13 mouse cellular contexts compared by ENCODE assay signal in the genomic region with DNA sequence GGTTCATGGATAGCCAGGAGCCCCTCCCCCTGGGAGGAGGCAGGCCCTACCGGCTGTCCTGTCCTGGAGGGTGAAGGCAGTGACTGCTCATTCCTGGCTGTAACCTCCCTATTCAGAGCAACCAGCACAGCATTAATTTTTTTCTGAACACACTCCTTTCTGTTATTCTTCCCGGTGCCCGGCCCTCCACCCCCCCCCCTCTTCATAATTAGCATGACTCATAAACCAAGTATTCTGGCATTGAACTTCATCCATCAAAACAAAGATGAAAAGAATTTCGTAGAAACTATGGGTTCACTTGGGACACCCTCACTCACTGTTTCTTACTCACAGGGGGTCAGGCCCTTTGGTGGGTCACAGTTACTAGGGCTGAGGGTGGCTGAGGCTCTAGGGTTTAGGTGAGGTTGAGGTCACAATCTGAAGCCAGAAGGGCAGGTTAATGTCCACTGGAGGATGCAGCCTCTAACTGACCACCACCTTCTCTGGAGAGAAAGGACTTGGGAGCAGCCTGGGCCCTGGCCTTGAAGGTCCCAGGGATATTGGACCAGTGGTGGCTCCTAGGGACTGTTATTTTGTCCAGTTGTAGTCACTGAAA. TPM values are rescaled to one million over a fixed set of nuclear protein-coding genes. Genes with fewer than 3 reads are reported as not detected.
DNase-seq lines count a peak whose midpoint lies in the region; ATAC-seq and TF ChIP-seq lines count a peak whose summit lies in the region.
"Had no signal": no experiment of that assay in that cellular context is flagged by ENCODE, and none has a peak within 500 bp of the region (broad histone marks: within the 10 kb centered on the region; RNA-seq: fewer than 3 reads in every experiment).

No protein-coding gene starts in this region.

- no peaks in the 10 kb centered on the region for H3K9me3 ChIP-seq in heart, embryonic 13.5 days
- no peaks in the 10 kb centered on the region for H3K9me3 ChIP-seq in lung, embryonic 15.5 days
- no peaks in the 10 kb centered on the region for H3K9me3 ChIP-seq in hindbrain, embryonic 14.5 days (ENCODE audit: control insufficient read depth, low read length)

- DNase-seq in heart, adult 8-10 months (ENCODE audit: low spot score) = no peak
- DNase-seq in lung, postnatal 36 days = no peak
- no peak for DNase-seq in layer of hippocampus, postnatal 25 days (ENCODE audit: extremely low spot score in 1 of 2, low spot score in 1 of 2)
- no peak for DNase-seq in hindbrain, embryonic 14.5 days (ENCODE audit: low spot score)
- DNase-seq: cerebellum, adult 9-11 months; gastrocnemius, postnatal 25 days; right cerebral cortex, postnatal 25 days; thymus, adult 2 months had no signal

- no peak for TF ChIP-seq POLR2A in myocyte (IDR thresholded peaks at IDR 0.05; ENCODE audit: insufficient read length, low read depth)

- peak overlapping the region; percentile 67 for H3K4me2 ChIP-seq in heart, embryonic 13.5 days
- H3K4me2 ChIP-seq in lung, embryonic 15.5 days = peak overlapping the region; percentile 17; the same call in 1 of the 2 replicates
- peak overlapping the region; percentile 60 for H3K4me2 ChIP-seq in myocyte (ENCODE audit: low read depth)
- H3K4me2 ChIP-seq in hindbrain, embryonic 14.5 days (replicated peaks) = no peak overlapping the region

- peak overlapping the region; percentile 24; the same call in 1 of the 2 replicates for H3K27ac ChIP-seq in heart, embryonic 13.5 days (replicated peaks)
- no peak overlapping the region for H3K27ac ChIP-seq in lung, embryonic 15.5 days
- peak overlapping the region; percentile 81 for H3K27ac ChIP-seq in brown adipose tissue, adult 24 weeks (replicated peaks; ENCODE audit: low read depth, low read length)
- H3K27ac ChIP-seq in hindbrain, embryonic 14.5 days = no peak overlapping the region
- H3K27ac ChIP-seq: macrophage had no signal

- H3K36me3 ChIP-seq in heart, embryonic 13.5 days = no peaks in the 10 kb centered on the region
- H3K36me3 ChIP-seq in lung, embryonic 15.5 days = no peaks in the 10 kb centered on the region
- no peaks in the 10 kb centered on the region for H3K36me3 ChIP-seq in myocyte (ENCODE audit: control insufficient read depth, insufficient read depth)
- no peaks in the 10 kb centered on the region for H3K36me3 ChIP-seq in hindbrain, embryonic 14.5 days (replicated peaks; ENCODE audit: control insufficient read depth, insufficient read depth)

- no peak for ATAC-seq in heart, embryonic 13.5 days (ENCODE audit: extremely low read depth, insufficient number of reproducible peaks, low FRiP score, low TSS enrichment)
- ATAC-seq in lung, embryonic 15.5 days (ENCODE audit: borderline replicate concordance, extremely low read depth, low FRiP score, low TSS enrichment) = no peak
- ATAC-seq in hindbrain, embryonic 14.5 days (ENCODE audit: low FRiP score) = no peak

- H3K4me3 ChIP-seq in heart, embryonic 13.5 days = no peak overlapping the region
- no peak overlapping the region for H3K4me3 ChIP-seq in lung, embryonic 15.5 days
- H3K4me3 ChIP-seq in brown adipose tissue, adult 24 weeks (ENCODE audit: insufficient read depth, low read depth, low read length) = peak overlapping the region; percentile 14; the same call in 1 of the 2 replicates
- no peak overlapping the region for H3K4me3 ChIP-seq in myocyte
- no peak overlapping the region for H3K4me3 ChIP-seq in hindbrain, embryonic 14.5 days (replicated peaks; ENCODE audit: low read length)

- H3K9ac ChIP-seq in heart, embryonic 13.5 days = no peak overlapping the region
- no peak overlapping the region for H3K9ac ChIP-seq in lung, embryonic 15.5 days
- H3K9ac ChIP-seq in hindbrain, embryonic 14.5 days = no peak overlapping the region

- H3K27me3 ChIP-seq in heart, embryonic 13.5 days (replicated peaks) = peaks cover 20% of the 10 kb centered on the region
- H3K27me3 ChIP-seq in lung, embryonic 15.5 days = no peaks in the 10 kb centered on the region
- H3K27me3 ChIP-seq in myocyte (ENCODE audit: control insufficient read depth, insufficient read depth, insufficient read length) = no peaks in the 10 kb centered on the region
- H3K27me3 ChIP-seq in hindbrain, embryonic 14.5 days (ENCODE audit: control insufficient read depth, insufficient read depth, low read length) = no peaks in the 10 kb centered on the region

- H3ac ChIP-seq in myocyte (ENCODE audit: control insufficient read depth, insufficient read length) = no peak overlapping the region

- H3K4me1 ChIP-seq in heart, embryonic 13.5 days = peaks cover 79% of the 10 kb centered on the region
- peaks cover 55% of the 10 kb centered on the region for H3K4me1 ChIP-seq in lung, embryonic 15.5 days
- peaks cover 60% of the 10 kb centered on the region for H3K4me1 ChIP-seq in brown adipose tissue, adult 24 weeks (ENCODE audit: control insufficient read depth, insufficient read depth, insufficient read length, low read length)
- H3K4me1 ChIP-seq in hindbrain, embryonic 14.5 days (replicated peaks; ENCODE audit: control insufficient read depth, insufficient read depth, low read length) = peaks cover 42% of the 10 kb centered on the region

- no peaks in the 10 kb centered on the region for H3K79me2 ChIP-seq in myocyte (ENCODE audit: control insufficient read depth, insufficient read depth)

- 47% methylated on average over 4 of the region's 4 CpGs for WGBS in heart, embryonic 13.5 days
- WGBS in lung, embryonic 15.5 days = 7% methylated on average over 4 of the region's 4 CpGs
- WGBS in hindbrain, embryonic 14.5 days = 43% methylated on average over 4 of the region's 4 CpGs

TF ChIP-seq in myocyte, 11 proteins besides CTCF, POLR2A, EP300 and RAD21:
- TF ChIP-seq E2F4 (IDR thresholded peaks at IDR 0.05; ENCODE audit: insufficient read depth) (no peak), MYOG (IDR thresholded peaks at IDR 0.05; ENCODE audit: control insufficient read depth in 1 of 3, insufficient read depth in 1 of 3, insufficient read length in 2 of 3, low read depth in 2 of 3) (no peak), REST (IDR thresholded peaks at IDR 0.05; ENCODE audit: insufficient read depth, insufficient read length) (no peak), TCF3 (IDR thresholded peaks at IDR 0.05; ENCODE audit: insufficient read length, low read depth) (no peak), MYOD1 (IDR thresholded peaks at IDR 0.05; ENCODE audit: control insufficient read depth in 1 of 3, insufficient read length in 2 of 3, low read depth in 2 of 3) (no peak), POLR2AphosphoS2 (IDR thresholded peaks at IDR 0.05; ENCODE audit: insufficient read length, low read depth) (no peak), SRF (IDR thresholded peaks at IDR 0.05; ENCODE audit: control insufficient read depth, insufficient read length, low read depth) (no peak), USF1 (IDR thresholded peaks at IDR 0.05; ENCODE audit: low read depth) (no peak), MAX (IDR thresholded peaks at IDR 0.05; ENCODE audit: low read depth) (no peak)

RNA-seq across cellular contexts. Expression of gene C1qtnf1, which starts 2.4 kb away (rescaled TPM):
- 5.5 and 7.1 TPM in 2 replicates for polyA plus RNA-seq in heart, embryonic 13.5 days (2015; fragmentation: Nextera tagmentation; extraction: Ambion mirVana)
- 10 to 100 TPM; 13.5 to 15.3 (median 13.8) TPM for total RNA-seq in heart, adult 8-10 months (2022)
- 6.9 and 7.6 TPM in 2 replicates for polyA plus RNA-seq in lung, embryonic 15.5 days (2015; fragmentation: Nextera tagmentation; extraction: Ambion mirVana)
- 9.1 and 14.7 TPM in 2 replicates for polyA plus RNA-seq in brown adipose tissue, adult 24 weeks (2012; ENCODE audit: insufficient read depth, insufficient read length, missing spikeins)
- polyA plus RNA-seq in myocyte (2012; fragmentation: generic; extraction: Trizol) = 9.8 TPM
- 1 to 10 TPM; 2.7 to 3.2 TPM for total RNA-seq in layer of hippocampus, postnatal 25 days (2021)
- 5.0 and 5.2 TPM in 2 replicates for polyA plus RNA-seq in hindbrain, embryonic 14.5 days (2014; fragmentation: Nextera tagmentation; extraction: Ambion mirVana)

RNA-seq across cellular contexts. Expression of gene Cant1, which starts 11.5 kb away (rescaled TPM):
- 18.9 and 19.1 TPM in 2 replicates for polyA plus RNA-seq in heart, embryonic 13.5 days (2015; fragmentation: Nextera tagmentation; extraction: Ambion mirVana)
- 10 to 100 TPM; 16.4 to 19.2 (median 16.8) TPM for total RNA-seq in heart, adult 8-10 months (2022)
- 30.3 and 33.7 TPM in 2 replicates for polyA plus RNA-seq in lung, embryonic 15.5 days (2015; fragmentation: Nextera tagmentation; extraction: Ambion mirVana)
- 11.4 and 12.1 TPM in 2 replicates for polyA plus RNA-seq in brown adipose tissue, adult 24 weeks (2012; ENCODE audit: insufficient read depth, insufficient read length, missing spikeins)
- 33.7 TPM for polyA plus RNA-seq in myocyte (2012; fragmentation: generic; extraction: Trizol)
- 10 to 100 TPM; 38.7 to 39.0 TPM for total RNA-seq in layer of hippocampus, postnatal 25 days (2021)
- polyA plus RNA-seq in hindbrain, embryonic 14.5 days (2014; fragmentation: Nextera tagmentation; extraction: Ambion mirVana) = 25.4 and 26.9 TPM in 2 replicates

RNA-seq across cellular contexts. Expression of gene Lgals3bp, which starts 28.5 kb away (rescaled TPM):
- 7.3 and 8.8 TPM in 2 replicates for polyA plus RNA-seq in heart, embryonic 13.5 days (2015; fragmentation: Nextera tagmentation; extraction: Ambion mirVana)
- 10 to 100 TPM; 19.7 to 25.8 (median 23.3) TPM for total RNA-seq in heart, adult 8-10 months (2022)
- polyA plus RNA-seq in lung, embryonic 15.5 days (2015; fragmentation: Nextera tagmentation; extraction: Ambion mirVana) = 4.9 and 6.9 TPM in 2 replicates
- 86.8 and 88.8 TPM in 2 replicates for polyA plus RNA-seq in brown adipose tissue, adult 24 weeks (2012; ENCODE audit: insufficient read depth, insufficient read length, missing spikeins)
- polyA plus RNA-seq in myocyte (2012; fragmentation: generic; extraction: Trizol) = 16.4 TPM
- 10 to 100 TPM; 13.5 to 14.2 TPM for total RNA-seq in layer of hippocampus, postnatal 25 days (2021)
- 4.0 and 4.7 TPM in 2 replicates for polyA plus RNA-seq in hindbrain, embryonic 14.5 days (2014; fragmentation: Nextera tagmentation; extraction: Ambion mirVana)

RNA-seq across cellular contexts. Expression of gene Engase, which starts 46.2 kb away (rescaled TPM):
- polyA plus RNA-seq in heart, embryonic 13.5 days (2015; fragmentation: Nextera tagmentation; extraction: Ambion mirVana) = 4.4 and 5.0 TPM in 2 replicates
- total RNA-seq in heart, adult 8-10 months (2022) = 1 to 10 TPM; 5.2 to 7.2 (median 6.6) TPM
- 6.0 and 7.3 TPM in 2 replicates for polyA plus RNA-seq in lung, embryonic 15.5 days (2015; fragmentation: Nextera tagmentation; extraction: Ambion mirVana)
- polyA plus RNA-seq in brown adipose tissue, adult 24 weeks (2012; ENCODE audit: insufficient read depth, insufficient read length, missing spikeins) = 4.1 and 8.7 TPM in 2 replicates
- 5.1 TPM for polyA plus RNA-seq in myocyte (2012; fragmentation: generic; extraction: Trizol)
- 10 to 100 TPM; 12.3 to 14.1 TPM for total RNA-seq in layer of hippocampus, postnatal 25 days (2021)
- polyA plus RNA-seq in hindbrain, embryonic 14.5 days (2014; fragmentation: Nextera tagmentation; extraction: Ambion mirVana) = 5.0 and 7.4 TPM in 2 replicates

Comparison
In these comparisons a context has a peak if more than half of its experiments do, and no peak if none do; other contexts are left out.
1. H3K27ac ChIP-seq: peak in heart, embryonic 13.5 days (single experiment) and brown adipose tissue, adult 24 weeks (single experiment); none in lung, embryonic 15.5 days (single experiment) and hindbrain, embryonic 14.5 days (single experiment).